Mouse (Mus musculus) left cerebral cortex, postnatal 25 days (tissue): ENCODE measurements around the gene Wfdc6a. TPM values are rescaled to one million over a fixed set of nuclear protein-coding genes. Genes with fewer than 3 reads are reported as not detected.

Experiments used
- DNase-seq, 2 experiments: peaks; one replicate each; pipeline ENCODE4 v3.0.0; 2022; ENCODE audit warnings: low spot score in 2 of 2, mixed read lengths in 1 of 2
- intact Hi-C: fragments of 180-260 bp; cut with DNase I; formaldehyde crosslinking; loops from one replicate; pipeline ENCODE4 v1.15.1; 2025
- total RNA-seq, 2 experiments: library from RNA; stranded (reverse); gene quantifications; 2 replicates each; pipeline ENCODE4 v1.2.3; 2021

The Wfdc6a gene
- total RNA-seq, 2 experiments from 2014 or later: 0.46 TPM; not detected in 1

DNA sequence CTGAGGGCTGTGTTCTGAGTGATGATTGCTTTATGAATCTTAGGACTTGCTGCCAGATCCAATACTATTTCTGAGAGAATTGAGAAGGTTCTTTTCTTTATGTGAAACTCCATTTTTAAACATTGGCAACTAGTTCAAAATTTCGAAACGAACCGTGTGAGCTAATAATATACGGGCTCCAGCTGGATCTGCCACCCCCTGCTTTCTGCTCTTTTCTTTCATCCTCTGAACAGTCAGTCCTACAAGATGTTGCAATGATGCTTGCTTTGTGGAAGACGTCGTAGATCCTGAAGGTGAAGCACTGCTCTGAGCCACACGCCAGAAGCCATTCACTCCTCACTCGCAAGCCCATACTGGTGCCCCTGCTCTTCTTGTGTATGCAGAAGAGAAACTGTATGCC lies 26.8 kb downstream of the Wfdc6a start:
- intact Hi-C loops: loop anchor here (1.0 to 5.0 kb wide), 3 partner anchors 16 to 101 kb away; partner anchors contain the start of genes Dbndd2 and Sys1
- peak; percentile 56 to 85 for DNase-seq

DNA sequence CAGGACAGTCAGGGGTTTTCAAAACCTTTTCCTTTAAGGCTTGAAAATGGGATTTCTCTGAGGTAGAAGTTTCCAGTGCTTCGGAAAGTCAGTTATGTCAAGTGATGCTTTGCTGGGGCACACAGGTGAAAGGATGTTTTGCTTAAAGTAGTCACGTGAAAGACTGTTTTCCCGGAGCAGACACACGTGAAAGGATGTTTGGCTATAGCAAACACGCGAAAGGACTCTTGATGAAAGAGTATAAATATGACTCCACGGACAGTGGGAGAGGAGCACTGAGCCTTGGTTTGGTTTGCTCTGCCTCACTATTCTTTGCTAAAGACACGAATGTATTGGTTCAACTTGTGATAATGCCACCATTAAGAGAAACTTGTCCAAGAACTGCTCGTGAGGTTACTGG lies 33.7 kb downstream of the Wfdc6a start:
- DNase-seq: no peak
- intact Hi-C loops: no loop called here

DNA sequence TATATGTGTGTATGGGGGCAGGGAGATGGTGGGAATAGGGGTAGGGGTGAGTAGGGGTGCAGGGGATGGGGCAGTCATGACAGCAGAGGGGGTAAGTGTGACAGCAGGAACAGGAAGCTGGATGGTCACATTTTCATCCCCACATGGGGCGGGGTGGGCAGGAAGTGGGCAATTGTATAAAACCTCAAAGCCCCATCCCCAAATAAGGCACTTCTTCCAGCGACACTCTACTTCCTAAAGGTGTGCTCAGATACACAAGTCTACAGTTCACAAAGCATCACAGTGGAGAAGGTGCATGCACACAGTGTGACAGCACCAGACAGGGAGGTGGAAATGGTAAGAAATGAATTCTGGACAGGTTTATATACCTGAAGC lies 34.4 kb downstream of the Wfdc6a start:
- no peak for DNase-seq
- intact Hi-C loops: no loop called here

DNA sequence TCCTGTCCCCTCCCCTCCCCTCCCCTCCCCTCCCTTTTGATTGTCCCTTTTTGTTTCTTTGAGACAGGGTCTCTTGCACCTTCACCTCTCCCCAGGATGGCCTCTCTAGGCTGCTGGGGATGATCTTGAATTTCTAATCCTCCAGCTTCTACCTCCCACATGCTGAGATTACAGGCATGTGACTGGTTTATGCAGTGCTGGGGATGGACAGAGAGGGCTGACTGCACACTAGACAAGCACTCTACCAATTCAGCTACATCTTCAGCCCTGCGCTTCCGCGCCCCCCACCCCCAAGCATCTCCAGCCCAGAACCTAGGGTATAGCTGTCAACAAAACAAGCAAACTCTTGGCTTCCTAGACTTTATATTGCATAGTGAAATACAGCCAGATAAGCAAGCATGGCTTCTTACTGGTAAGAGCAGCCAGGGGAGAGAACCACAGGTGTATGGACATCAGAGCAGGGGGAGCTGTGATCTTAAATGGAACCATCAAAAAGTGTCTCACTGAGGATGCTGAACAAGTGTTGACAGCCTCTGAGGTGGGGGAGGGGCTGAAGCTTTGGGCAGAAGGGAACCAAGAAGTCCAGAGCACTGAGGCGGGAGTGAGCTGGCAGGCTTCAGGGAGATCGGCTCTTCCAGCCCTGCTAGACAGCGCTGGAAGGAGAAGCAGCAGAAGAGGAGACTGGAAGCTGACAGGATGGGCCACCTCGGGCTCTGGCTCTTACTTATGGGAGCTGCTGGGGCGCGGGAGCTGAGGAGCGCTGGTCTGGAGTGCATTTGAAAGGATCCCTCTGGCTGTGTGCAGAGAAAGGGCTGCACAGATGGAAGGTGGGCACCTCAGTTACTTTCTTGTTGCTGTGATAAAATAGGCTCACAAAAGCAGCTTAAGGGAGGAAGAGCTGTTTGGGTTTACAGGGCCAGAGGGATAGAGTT lies 35.0 kb downstream of the Wfdc6a start:
- intact Hi-C loops: no loop called here
- DNase-seq: peak; percentile 20 to 85

DNA sequence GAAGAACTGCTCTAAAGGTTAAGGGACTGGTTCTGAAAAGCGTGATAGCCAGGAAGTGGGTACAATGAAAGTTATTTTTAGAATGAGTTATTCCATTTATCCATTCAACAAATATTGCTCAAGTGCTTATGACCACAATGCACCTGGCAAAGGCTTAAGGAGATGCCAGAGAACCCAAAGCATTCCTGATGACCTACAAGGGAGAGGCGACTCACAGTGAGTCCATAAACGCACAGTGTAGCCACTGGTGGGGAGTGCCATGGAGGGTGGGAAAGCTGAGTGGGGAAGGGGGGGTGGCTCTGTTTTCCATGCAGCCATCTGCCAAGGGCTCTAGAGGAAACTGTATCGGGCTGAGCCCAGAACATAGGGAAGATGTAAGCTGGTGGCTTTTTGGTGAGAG lies 35.9 kb downstream of the Wfdc6a start:
- intact Hi-C loops: no loop called here

DNA sequence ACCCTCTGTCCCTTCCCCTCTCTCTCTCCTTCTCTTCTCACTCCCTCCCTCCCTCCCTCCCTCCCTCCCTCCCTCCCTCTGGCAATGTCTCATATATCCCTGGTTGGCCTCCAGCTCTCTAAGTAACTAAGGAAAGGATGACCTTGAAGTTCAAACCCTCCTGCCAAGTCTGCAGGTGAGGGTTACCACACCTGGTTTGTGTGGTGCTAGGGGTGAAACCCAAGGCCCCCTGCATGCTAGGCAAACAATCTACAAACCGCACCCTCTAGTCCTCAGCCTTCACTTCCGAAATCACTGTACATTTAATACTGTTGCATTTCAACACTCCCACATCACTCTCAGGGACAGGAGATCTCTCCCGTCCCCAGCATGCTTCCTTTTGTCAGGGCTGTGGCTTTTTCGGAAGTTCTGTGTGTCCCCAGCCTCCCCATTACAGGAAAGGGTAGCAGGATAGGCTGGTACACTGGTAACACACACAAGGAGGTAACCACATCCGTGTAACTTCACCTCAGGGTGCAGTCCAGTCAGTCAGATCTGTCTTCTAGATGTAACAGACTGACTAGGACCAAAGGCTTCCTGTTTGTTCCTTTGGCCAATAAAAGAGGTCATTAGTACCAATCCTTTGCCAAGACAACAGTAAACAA lies 40.7 kb downstream of the Wfdc6a start:
- intact Hi-C loops: no loop called here
- DNase-seq: no peak

More for the DNA sequence above, 35.9 kb downstream of the Wfdc6a start:
- no peak for DNase-seq

DNA sequence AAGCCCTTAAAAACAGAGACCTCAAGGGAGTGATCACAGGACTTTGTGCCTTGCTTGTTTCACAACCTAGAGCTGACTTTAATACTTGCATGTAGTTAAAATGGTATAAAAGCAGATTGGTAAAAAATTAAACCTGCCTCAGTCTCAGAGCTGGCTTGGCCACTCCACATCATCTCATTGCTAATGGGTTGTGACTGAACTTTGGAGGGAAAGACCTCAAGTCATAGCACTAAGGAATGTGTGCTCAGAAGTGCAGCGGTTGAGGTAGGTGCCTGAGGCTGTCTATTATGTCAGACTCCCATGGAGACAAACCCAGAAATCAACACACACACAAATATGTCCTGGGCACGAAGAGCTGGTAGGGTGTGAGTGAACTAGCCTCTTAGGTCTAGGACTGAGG lies 41.5 kb downstream of the Wfdc6a start:
- no peak for DNase-seq
- intact Hi-C loops: no loop called here

DNA sequence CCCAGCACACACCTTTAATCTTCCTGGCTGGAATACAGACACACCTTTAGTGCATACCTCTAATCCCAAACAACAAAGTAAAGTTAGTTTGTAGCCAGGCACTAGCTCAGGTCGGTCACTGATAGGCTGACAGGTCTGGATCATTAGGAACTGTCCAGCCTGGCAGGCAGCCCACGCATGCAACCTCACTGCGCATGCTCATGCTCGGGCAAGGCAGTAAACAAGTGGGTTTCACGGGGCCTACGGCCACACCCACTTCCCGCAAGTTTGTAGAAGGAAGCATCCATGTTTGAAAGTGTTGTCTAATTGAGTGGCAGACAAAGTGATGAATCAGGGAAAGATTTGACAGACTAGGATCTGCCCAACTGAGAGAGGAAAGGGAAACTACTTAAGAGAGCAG lies 42.6 kb downstream of the Wfdc6a start:
- DNase-seq: no peak
- intact Hi-C loops: loop anchor here (1.0 kb wide), 1 partner anchor 16 kb away; no protein-coding TSS in a partner anchor

DNA sequence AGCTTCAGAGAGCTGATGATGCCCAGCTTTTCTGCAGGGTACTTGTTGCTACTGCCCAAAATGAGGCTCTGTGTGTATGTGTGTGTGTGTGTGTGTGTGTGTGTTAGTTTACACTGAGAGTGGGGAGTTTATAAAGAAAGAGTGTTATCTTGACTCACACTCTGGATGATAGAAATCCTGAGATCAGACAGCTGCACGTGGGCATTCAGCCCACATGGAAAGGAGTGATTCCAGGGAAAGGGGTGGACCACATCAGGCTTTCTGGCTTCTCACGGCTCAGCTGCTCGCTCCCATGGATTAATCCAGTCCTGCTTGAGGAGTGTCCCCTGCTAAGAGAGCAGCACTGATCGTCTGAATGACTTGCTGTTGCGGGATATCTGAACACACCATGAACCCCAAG lies 43.1 kb downstream of the Wfdc6a start:
- DNase-seq: peak; percentile 62 to 94
- intact Hi-C loops: loop anchor here (1.0 kb wide), 1 partner anchor 16 kb away; no protein-coding TSS in a partner anchor

DNA sequence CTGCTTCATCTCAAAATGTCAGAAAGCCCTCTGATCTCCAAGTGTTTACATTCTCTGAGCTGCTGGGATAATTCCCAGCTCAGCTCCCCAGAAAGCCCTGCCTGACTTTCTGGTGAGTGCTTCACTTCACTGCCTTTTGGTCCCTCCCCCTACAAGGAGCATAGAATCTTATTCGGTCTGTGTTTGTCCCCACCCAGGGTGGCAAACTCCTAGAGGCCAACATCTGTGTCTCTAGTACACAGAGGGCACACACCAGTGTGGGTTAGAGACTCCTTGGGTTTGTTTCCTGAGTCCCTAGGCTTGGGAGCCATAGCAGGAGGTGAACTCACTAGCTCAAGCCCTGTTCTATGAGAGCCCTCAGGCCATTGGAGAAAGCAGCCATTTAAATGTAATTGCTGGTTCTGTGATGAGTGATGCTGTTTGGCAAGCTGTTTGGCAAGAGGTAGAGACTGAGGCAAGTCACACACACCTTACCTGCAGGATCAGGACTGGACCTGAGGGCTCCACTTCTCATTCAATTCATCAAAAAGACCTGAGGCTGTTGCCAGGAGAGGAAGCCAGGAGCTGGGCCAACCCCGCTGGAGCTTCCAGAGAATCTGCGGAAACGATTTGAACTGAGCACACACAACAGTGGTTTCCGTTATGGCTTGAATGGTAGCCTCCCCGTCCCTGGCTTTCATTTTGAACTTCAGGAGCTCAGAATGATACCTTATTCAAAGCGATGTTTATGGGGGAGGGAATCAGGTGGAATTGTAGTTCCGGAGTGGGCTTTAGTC lies 44.4 kb downstream of the Wfdc6a start:
- intact Hi-C loops: no loop called here
- no peak for DNase-seq

DNA sequence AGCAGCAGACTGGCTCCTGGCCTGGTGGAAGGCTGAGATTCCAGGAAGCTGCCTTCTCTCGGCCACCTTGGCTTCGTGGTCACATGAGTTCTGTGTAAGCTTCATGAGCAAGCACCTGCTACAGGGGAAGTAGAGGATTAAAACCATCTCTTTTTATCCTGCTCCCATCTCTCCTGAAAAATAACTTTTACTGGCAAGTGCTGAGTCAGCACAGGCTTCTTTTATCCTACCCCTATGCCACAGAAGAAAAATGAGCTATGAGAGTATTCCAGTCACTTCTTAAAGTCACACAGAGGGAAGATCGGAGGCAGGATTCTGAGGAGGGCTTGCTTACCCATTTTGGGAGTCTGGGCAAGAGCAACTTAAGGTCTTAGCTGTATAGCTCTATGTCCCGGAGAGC lies 48.2 kb downstream of the Wfdc6a start:
- no peak for DNase-seq
- intact Hi-C loops: no loop called here

DNA sequence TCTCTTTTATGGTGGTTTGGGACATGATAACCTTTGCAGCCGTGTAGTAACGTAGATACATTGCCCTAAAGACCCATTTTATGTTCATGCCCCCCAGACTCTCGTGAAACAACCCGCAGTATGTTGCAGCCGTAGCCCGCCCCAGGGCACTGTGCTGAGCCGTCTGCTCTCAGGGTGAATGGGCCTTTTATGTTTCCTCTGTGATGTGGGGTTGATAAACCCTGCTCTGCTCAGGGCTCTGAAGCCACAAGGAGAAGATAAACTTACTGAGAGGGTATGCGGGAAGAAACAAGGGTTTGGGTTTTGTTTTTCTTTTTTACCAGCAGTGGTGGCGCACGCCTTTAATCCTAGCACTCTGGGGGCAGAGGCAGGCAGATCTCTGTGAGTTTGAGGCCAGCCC lies 50.9 kb downstream of the Wfdc6a start:
- intact Hi-C loops: loop anchor here (5.0 kb wide), 1 partner anchor 117 kb away; no protein-coding TSS in a partner anchor
- DNase-seq: no peak

DNA sequence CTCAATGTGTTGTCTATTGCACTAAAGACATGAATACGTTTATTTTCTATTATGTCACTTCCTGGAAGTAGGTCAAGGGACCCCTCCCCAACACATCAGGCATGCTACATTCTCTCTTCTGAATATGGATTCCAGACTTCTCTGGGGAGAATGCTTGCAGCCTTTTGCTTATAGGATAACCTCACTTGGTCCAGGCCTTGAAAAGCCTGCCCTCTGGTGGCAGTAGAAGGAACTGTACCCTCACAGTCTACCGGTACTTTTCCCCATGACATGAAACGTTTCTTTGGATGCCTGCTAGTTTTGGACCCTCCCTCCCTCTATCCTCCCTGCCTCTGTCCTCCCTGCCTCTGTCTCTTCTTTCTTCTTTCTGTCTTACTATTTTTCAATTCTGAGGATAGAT lies 54.1 kb downstream of the Wfdc6a start:
- intact Hi-C loops: loop anchor here (5.0 kb wide), 1 partner anchor 114 kb away; no protein-coding TSS in a partner anchor
- DNase-seq: peak; percentile 77 to 85

Other genes with a start within 250 kb of the Wfdc6a start
- gene Slpi, start 196.4 kb downstream of the Wfdc6a start, total RNA-seq: not detected
- gene Rbpjl, start 182.3 kb downstream of the Wfdc6a start, total RNA-seq: under 1 TPM; 0.41 to 0.43 TPM
- gene Matn4, start 180.3 kb downstream of the Wfdc6a start, total RNA-seq: 10 to 100 TPM; 11.5 to 13.8 TPM
- gene Sdc4, start 141.6 kb downstream of the Wfdc6a start, total RNA-seq: 10 to 100 TPM; 86.7 to 90.7 TPM
- 10 to 100 TPM; 38.0 to 39.7 TPM for gene Sys1, start 128.5 kb downstream of the Wfdc6a start, total RNA-seq
- gene Gm20458, start 124.5 kb downstream of the Wfdc6a start, total RNA-seq: 10 to 100 TPM; 11.4 to 13.1 TPM
- not detected for gene Trp53tg5, start 111.7 kb downstream of the Wfdc6a start, total RNA-seq
- 100 to 1,000 TPM; 114 to 127 TPM for gene Dbndd2, start 99.3 kb downstream of the Wfdc6a start, total RNA-seq
- gene Pigt, start 87.9 kb downstream of the Wfdc6a start, total RNA-seq: 10 to 100 TPM; 92.5 to 94.5 TPM
- 1 to 10 TPM in 1 of 2 experiments, under 1 TPM in 1; 0.71 to 1.3 TPM for gene Wfdc2, start 23.0 kb downstream of the Wfdc6a start, total RNA-seq
- not detected for gene Spint3, start 12.0 kb downstream of the Wfdc6a start, total RNA-seq
- gene Eppin, start 8.1 kb upstream of the Wfdc6a start, total RNA-seq: not detected
- gene Wfdc6b, start 28.1 kb upstream of the Wfdc6a start, total RNA-seq: not detected
- gene Wfdc8, start 28.2 kb upstream of the Wfdc6a start, total RNA-seq: not detected
- gene Wfdc16, start 53.3 kb upstream of the Wfdc6a start, total RNA-seq: not detected
- gene Wfdc10, start 70.6 kb upstream of the Wfdc6a start, total RNA-seq: not detected
- gene Wfdc9, start 71.1 kb upstream of the Wfdc6a start, total RNA-seq: not detected
- gene Wfdc11, start 88.6 kb upstream of the Wfdc6a start, total RNA-seq: not detected
- gene Wfdc13, start 99.7 kb upstream of the Wfdc6a start, total RNA-seq: not detected
- not detected for gene Spint4, start 113.1 kb upstream of the Wfdc6a start, total RNA-seq
- gene Spint5, start 129.9 kb upstream of the Wfdc6a start, total RNA-seq: not detected
- gene Wfdc3, start 160.5 kb upstream of the Wfdc6a start, total RNA-seq: 1 to 10 TPM; 1.6 to 1.9 TPM
- gene Dnttip1, start 160.5 kb upstream of the Wfdc6a start, total RNA-seq: 10 to 100 TPM; 36.6 to 39.3 TPM
- gene Ube2c, start 184.5 kb upstream of the Wfdc6a start, total RNA-seq: under 1 TPM; 0.60 to 0.89 TPM
- gene Tnnc2, start 194.5 kb upstream of the Wfdc6a start, total RNA-seq: not detected
- gene Snx21, start 200.4 kb upstream of the Wfdc6a start, total RNA-seq: 10 to 100 TPM; 49.6 to 57.6 TPM
- 10 to 100 TPM; 22.4 to 29.7 TPM for gene Acot8, start 219.4 kb upstream of the Wfdc6a start, total RNA-seq
- gene Zswim3, start 219.7 kb upstream of the Wfdc6a start, total RNA-seq: 1 to 10 TPM; 8.8 to 9.6 TPM
- 10 to 100 TPM; 20.8 to 21.6 TPM for gene Zswim1, start 237.2 kb upstream of the Wfdc6a start, total RNA-seq
- gene Spata25, start 243.1 kb upstream of the Wfdc6a start, total RNA-seq: not detected
- 100 to 1,000 TPM in 1 of 2 experiments, 10 to 100 TPM in 1; 86.2 to 102 TPM for gene Ctsa, start 247.4 kb upstream of the Wfdc6a start, total RNA-seq
- gene Neurl2, start 248.0 kb upstream of the Wfdc6a start, total RNA-seq: 1 to 10 TPM; 2.2 to 4.0 TPM